ENCODE assay signal across 8 mouse cellular contexts in genomic region chr2:11535412-11535928, GRCm38 (mm10). TPM values are rescaled to one million over a fixed set of nuclear protein-coding genes. Genes with fewer than 3 reads are reported as not detected.
DNase-seq lines count a peak whose midpoint lies in the region; ATAC-seq lines count a peak whose summit lies in the region.

No protein-coding gene starts in this region.

- peak overlapping the region; percentile 48 for H3K9ac ChIP-seq in intestine, embryonic 14.5 days (ENCODE audit: low read length)

- no peaks in the 10 kb centered on the region for H3K9me3 ChIP-seq in intestine, embryonic 14.5 days (ENCODE audit: control insufficient read depth, low read length)

- H3K27ac ChIP-seq in intestine, embryonic 14.5 days (ENCODE audit: low read depth): no peak overlapping the region

- peak overlapping the region; percentile 78 for H3K4me2 ChIP-seq in intestine, embryonic 14.5 days (ENCODE audit: low read length)

- intact Hi-C loops in gastrocnemius, postnatal 36 days (cut with DNase I): loop anchor here (2.0 kb wide), 1 partner anchor 33 kb away; no protein-coding TSS in a partner anchor
- intact Hi-C loops in left cerebral cortex, postnatal 10 days (cut with DNase I): loop anchor here (5.0 kb wide), 1 partner anchor 33 kb away; no protein-coding TSS in a partner anchor

- no peaks in the 10 kb centered on the region for H3K4me1 ChIP-seq in intestine, embryonic 14.5 days (replicated peaks; ENCODE audit: control insufficient read depth, insufficient read depth, low read length)

- H3K4me3 ChIP-seq in intestine, embryonic 14.5 days (ENCODE audit: low read depth, low read length): peak overlapping the region; percentile 51

- peak; percentile 97 for ATAC-seq in intestine, embryonic 14.5 days (replicated peaks; ENCODE audit: low FRiP score, low TSS enrichment, low read depth)
- ATAC-seq in megakaryocyte progenitor cell, adult 5-6 weeks (replicated peaks; ENCODE audit: poor library complexity): peak; percentile 96

- H3K36me3 ChIP-seq in intestine, embryonic 14.5 days (ENCODE audit: control insufficient read depth, insufficient read depth, low read length): no peaks in the 10 kb centered on the region

- no peaks in the 10 kb centered on the region for H3K27me3 ChIP-seq in intestine, embryonic 14.5 days (replicated peaks; ENCODE audit: control insufficient read depth, insufficient read depth, low read length)

- WGBS in intestine, embryonic 14.5 days: 1% methylated on average over 32 of the region's 32 CpGs

- DNase-seq in adrenal gland, adult 8-10 months: peak; percentile 98
- DNase-seq in embryo, embryonic 11.5 days (ENCODE audit: low read depth, low spot score): peak; percentile 84
- DNase-seq in gastrocnemius, postnatal 36 days: peak; percentile 93 to 97
- peak; percentile 90 for DNase-seq in intestine, embryonic 14.5 days (ENCODE audit: low spot score)
- peak; percentile 88 to 98 for DNase-seq in left cerebral cortex, postnatal 10 days (ENCODE audit: extremely low spot score in 1 of 2, low spot score in 2 of 2)
- DNase-seq in right cerebral cortex, postnatal 10 days (ENCODE audit: low spot score in 2 of 2): peak; percentile 95 to 97
- peak; percentile 96 for DNase-seq in urinary bladder, postnatal 14 days (ENCODE audit: low spot score)

RNA-seq across cellular contexts. Expression of gene Pfkfb3, which starts 18.4 kb away (rescaled TPM):
- 100 to 1,000 TPM in 1 of 4 experiments, 10 to 100 TPM in 3; 62.7 to 118 (median 75.9) TPM for total RNA-seq in adrenal gland, adult 8-10 months (2022)
- total RNA-seq in gastrocnemius, postnatal 36 days (2021): 100 to 1,000 TPM; 128 to 161 TPM
- 14.8 and 18.9 TPM in 2 replicates for polyA plus RNA-seq in intestine, embryonic 14.5 days (2014; fragmentation: Nextera tagmentation; extraction: Ambion mirVana)
- 10 to 100 TPM; 23.5 to 29.7 TPM for total RNA-seq in left cerebral cortex, postnatal 10 days (2021)
- 48.2 and 49.0 TPM in 2 replicates for total RNA-seq in megakaryocyte progenitor cell, adult 5-6 weeks (2015)
- total RNA-seq in megakaryocyte progenitor cell, adult 5-6 weeks (2017): 40.9 and 45.9 TPM in 2 replicates
